Mouse (Mus musculus) CD8-positive naive resting alpha-beta T cell, adult 2 months (primary cell): ENCODE results near the gene Col13a1.

ENCODE experiments used
- DNase-seq, 2 experiments: peaks; one replicate each; pipeline ENCODE4 v3.0.0; 2022; ENCODE audit warnings: low read depth in 2 of 2, low spot score in 2 of 2

Gene Col13a1

DNA sequence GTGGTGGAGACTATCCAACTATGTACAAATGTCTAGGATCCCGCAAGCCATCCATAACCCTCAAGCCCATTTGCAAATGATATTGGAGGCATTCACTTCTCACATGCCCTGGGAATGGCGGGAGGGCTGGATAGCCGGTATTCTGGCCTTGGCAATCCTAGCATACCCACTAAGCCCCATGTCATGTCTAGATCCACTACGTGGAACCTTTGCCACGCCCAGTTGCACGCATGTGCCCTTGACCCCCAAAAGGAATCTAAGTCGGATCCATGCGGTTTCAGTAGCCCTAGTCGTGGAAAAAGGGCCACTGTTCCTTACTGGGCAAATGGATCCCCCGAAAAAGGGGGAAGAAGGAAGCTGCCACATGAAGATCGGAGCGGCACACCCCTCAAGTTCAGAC lies 147.7 kb downstream of the Col13a1 start:
- DNase-seq: no peak

DNA sequence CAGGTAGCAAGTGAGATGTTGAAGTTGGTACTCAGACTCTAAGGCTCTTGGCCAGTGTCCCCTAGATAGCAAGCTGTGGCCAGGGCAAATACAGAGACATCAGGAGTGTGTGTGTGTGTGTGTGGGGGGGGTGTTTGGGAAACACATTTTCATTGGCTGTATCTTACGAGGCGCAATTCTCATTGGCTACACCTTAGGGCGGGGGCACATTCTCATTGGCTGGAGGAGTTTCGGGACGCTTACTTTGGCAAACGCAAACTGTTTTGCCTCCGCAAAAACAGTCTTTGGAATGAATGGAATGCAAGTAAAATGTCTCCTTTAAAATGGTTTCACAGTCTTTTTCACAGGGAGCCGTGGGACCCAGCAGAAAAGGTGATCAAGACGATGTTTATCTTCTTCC lies 148.1 kb downstream of the Col13a1 start:
- no peak for DNase-seq

DNA sequence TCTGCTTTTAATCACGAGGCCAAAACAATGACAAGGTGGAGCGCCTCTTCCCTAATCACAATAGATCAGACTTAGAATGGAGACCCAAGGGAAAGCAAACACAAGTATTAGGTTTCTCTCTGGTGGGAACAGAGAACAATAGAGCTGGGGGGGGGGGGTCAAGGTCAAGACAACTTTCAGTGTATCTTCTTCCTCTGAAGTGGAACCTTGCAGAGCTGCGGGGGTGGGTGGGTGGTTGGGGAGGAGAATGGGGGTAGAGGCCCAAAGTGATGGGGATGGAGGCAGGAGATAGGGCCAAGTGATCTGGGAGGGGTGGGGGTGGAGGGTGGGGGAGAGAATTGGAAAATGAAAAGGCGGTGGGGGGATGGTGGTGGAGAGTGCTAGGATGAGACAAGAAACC lies 149.9 kb downstream of the Col13a1 start:
- DNase-seq: no peak

DNA sequence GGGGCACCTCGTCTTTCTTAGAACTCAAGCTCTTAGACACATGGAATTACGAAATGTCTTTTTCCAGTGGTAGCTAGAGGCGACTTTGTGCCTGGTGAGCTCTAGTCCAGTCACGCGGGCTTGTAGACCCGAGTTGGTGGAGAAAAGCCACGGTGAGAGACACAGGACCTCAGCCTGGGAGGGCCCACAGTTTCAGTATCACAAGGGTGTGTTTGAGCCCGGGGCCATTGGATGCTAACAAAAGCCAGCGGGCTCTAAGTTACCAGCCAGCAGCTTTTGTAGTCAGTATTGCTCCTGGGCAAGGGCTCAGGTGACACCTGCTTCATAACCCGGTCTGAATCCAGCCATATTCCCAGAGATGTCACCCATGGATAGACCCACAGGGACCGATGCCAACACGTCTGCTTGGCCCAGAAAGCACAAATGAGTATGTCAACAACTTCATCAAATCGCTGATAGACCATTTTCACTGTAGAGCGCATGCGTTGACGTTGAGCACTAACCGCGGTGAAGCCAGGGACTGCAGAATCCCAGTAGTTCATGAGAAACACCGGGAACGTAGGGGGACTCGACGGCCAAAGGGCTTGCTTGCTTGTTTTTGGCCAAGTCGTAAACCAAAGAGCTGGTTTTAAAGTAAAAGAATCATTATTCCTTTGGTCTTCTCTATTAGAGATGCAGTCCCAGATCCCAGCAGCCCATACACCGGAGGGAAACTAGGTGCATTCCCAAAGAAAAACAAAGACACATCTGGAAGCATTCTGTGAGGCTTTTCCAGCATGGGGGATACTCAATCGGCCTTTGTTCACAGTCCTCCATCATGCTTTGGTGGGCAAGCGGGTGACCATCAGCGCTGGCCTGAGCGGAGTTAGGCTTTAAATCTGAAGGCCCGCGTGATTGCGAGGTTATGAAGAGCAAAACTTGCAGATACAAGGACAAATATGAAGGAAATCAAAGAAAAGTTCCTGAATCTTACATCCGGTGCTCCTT lies 150.7 kb downstream of the Col13a1 start:
- no peak for DNase-seq

DNA sequence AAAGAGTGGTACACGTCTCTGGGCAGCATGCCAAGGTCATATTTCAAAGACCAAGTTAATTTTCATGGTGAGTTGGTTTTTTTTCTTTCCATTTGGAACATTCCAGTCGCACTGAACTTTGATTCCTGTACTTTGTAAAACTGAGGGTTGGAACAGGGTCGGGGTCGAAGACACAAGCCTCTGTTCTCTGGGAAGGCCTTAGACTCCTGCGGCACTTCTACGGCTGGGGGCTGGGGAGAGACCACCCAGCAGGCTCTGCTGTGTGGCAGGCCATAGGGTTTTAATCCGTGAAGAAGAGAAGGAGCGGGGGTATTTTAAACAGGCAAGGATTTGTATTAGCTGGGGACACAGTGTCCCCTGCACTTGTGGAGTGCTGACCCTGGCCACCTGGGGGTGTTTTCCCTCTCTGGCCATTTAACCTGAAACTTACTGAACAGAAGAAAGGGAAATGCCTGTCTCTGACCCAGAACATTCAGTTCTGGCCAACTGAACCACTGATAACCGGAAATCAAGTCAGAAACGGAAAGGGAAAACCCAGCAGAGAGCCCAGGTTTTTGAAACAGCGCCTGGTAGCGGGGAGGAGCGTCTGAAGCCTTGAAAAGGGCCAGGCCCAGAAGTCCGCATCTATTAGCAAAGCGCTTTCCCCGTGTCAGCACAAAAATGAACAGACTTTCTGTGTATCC lies 152.0 kb downstream of the Col13a1 start:
- DNase-seq: no peak

GRCm38 (mm10) chr10:61825979-61826752 lies 152.7 kb downstream of the Col13a1 start:
- DNase-seq: no peak

DNA sequence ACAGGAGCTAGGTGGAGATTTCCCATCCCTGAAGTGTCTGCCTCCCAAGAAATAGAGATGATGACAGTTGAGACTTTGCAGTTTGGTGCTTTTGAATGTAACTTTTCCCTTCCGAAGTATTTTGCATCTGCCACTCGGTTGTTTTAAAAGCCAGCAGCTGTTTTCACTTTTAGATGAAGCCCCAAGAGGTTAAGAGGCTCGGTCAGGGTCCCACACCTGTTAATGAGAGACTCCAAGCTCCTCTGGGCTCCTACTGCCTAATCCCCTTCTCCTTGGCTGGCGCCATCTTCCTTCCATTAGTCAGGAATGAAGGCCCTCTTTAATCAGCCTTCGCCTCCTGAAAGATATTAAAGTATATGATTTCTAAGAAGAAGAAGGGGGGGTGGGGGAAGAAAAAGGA lies 153.4 kb downstream of the Col13a1 start:
- DNase-seq: no peak

DNA sequence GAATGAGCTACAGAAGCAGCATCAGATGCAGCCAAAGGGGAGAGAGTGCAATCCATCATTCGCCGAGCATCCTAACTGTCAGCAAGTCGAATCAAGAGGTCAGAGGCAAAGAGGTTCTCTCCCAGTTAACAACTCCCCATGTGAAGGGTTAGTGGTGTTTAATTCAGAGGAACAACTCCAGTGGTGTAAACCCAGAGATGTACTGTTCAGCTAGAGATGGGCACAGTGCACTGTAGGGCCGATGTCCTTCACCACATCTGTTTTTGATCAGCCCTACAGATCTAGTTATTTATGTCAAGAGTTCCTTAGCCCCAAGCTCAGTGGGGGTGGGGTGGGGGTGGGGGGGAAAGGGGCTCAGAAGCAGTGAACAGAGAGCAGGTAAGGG lies 155.2 kb downstream of the Col13a1 start:
- no peak for DNase-seq

DNA sequence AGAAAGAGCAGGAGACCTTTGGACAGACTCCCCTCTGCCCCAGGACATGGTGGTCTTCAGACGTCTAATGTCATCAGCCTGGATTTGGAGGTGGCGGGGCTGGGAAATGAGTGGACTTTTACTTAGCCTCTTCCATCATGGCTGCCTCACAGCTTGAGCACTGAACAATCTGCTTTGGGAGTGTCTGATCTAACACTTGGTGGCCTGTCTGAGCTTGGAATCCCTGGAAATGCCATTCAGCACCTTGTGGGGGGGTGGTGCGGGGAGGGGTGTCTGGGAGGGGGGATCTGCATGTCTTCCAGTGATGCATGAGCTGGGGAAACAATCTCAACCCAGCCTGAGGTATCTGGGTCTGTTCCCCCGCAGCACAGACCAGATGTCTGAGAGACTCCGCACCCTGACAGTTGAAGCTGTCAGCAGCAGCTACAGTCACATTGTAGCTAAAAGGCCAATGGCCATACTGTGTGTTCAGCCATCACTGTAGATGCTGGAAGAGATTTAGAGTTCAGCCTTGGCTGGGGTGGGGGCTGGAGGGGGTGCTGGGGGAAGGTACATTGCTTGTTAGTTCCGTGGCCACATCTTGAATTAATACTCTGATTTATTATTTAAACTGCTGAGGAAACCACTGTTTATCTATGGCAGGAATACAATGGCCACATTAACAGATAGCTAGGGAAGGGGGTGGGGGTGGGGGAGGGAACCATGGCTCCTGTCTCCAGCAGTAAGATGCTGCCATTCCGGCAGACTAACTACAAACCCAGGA lies 155.8 kb downstream of the Col13a1 start:
- DNase-seq: no peak

- DNase-seq: no peak
Observed at GRCm38 (mm10) chr10:61820050-61820449, 158.9 kb downstream of the Col13a1 start.

GRCm38 (mm10) chr10:61811987-61812386 lies 166.9 kb downstream of the Col13a1 start:
- no peak for DNase-seq

- DNase-seq: no peak
Observed at GRCm38 (mm10) chr10:61798133-61798576, 180.8 kb downstream of the Col13a1 start.

GRCm38 (mm10) chr10:61795458-61795857 lies 183.4 kb downstream of the Col13a1 start:
- DNase-seq: no peak

DNA sequence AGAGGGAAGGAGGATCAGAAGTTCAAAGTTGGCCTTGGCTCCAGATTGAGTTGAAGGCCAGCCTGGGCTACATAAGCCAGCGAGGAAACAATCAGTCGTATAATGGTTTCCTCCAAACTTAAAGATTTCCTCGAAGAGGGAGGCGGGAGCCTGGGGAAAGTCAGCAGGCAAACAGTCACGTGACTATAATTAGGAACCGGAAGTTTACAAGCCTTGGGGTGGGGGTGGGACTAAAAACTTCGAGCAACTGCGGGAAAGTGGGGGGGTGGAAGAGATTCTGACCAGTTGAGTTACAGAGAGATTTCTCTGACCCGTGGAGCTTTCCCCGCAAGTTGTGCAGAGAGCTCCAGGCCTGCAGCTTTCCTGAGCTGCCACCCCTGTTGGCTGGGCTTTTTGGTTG lies 183.9 kb downstream of the Col13a1 start:
- DNase-seq: no peak

- no peak for DNase-seq
Observed at GRCm38 (mm10) chr10:61793015-61793414, 185.9 kb downstream of the Col13a1 start.

DNA sequence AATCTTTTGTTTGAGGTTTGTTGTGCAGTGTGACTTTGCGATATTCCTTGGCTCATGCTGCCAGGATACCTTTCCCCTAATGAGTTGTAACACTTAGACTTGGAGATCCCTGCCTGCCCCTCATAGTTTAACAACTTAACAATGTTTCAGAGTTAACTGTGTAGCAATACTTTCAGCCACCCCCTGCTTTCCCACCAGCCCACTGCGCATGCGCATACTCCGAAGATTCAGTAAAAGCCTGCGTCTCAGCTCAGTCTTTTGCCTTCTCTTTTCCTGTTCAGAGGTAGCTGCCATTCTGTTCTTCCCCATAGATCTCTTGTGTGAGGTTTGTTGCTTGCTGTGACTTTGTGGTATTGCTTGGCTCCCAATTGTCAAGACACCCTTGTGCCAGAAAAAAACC lies 190.4 kb downstream of the Col13a1 start:
- DNase-seq: no peak
